Mouse (Mus musculus): ENCODE data around the gene Gls.

DNA sequence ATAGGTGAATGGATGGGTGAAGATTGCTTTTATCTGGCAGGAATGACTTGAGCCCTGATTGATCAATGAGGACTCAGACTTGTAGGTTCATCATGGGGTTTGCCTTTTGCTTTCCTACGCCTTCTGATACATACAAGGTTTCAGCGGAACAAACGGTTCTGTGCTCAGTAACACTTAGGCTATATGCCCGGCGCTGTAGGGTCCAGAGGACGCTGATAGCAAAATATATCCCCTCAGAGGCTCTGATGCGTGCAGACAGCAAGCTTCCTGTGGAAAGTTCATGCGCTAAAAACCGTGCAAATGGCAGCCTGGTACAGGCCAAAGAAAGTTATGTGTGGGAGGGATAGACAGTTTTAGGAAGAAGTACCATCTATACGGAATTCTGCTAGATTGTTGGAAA, 112.8 kb downstream of the Gls start:
- TF ChIP-seq TCF12 (IDR thresholded peaks at IDR 0.05; ENCODE audit: insufficient read depth, poor library complexity, severe bottlenecking), result no peak
- TF ChIP-seq POLR2A (IDR thresholded peaks at IDR 0.05; ENCODE audit: insufficient read length, low read depth), result no peak
- TF ChIP-seq E2F4 (IDR thresholded peaks at IDR 0.05; ENCODE audit: insufficient read depth), result no peak
- TF ChIP-seq CEBPB (IDR thresholded peaks at IDR 0.05; ENCODE audit: insufficient read depth, poor library complexity, severe bottlenecking), result no peak
- no peak for TF ChIP-seq USF1 (IDR thresholded peaks at IDR 0.05; ENCODE audit: low read depth)
- TF ChIP-seq MAX (IDR thresholded peaks at IDR 0.05; ENCODE audit: low read depth), result no peak
- no peak for TF ChIP-seq MYOD1 (IDR thresholded peaks at IDR 0.05; ENCODE audit: control insufficient read depth in 1 of 3, insufficient read length in 2 of 3, low read depth in 2 of 3)

All from myocyte (in vitro differentiated cells).